Mouse (Mus musculus): ENCODE results near the gene Syngr2.

GRCm38 (mm10) chr11:117786294-117786693, 23.2 kb upstream of the Syngr2 start:
- peak; percentile 95 for TF ChIP-seq CTCF (IDR thresholded peaks at IDR 0.05; ENCODE audit: control insufficient read depth, insufficient read depth, low read length)
- TF ChIP-seq POLR2A (IDR thresholded peaks at IDR 0.05; ENCODE audit: borderline replicate concordance, control insufficient read depth, low read depth, low read length), result peak; percentile 33; the same call in 1 of the 2 replicates
